Mouse (Mus musculus) olfactory bulb, adult 2 months (tissue): ENCODE data around the gene Lsm10. TPM values are rescaled to one million over a fixed set of nuclear protein-coding genes. Genes with fewer than 3 reads are reported as not detected.
A peak's percentile ranks its signal among the peaks of the same experiment; 100 is the strongest.

Experiments used
- H3K27ac ChIP-seq: fragments of 200-500 bp; 2 replicates; pipeline ENCODE4 v1.5.1; 2012; ENCODE audit warnings: low read depth, low read length; ENCODE audit not compliant: insufficient read depth
- H3K4me1 ChIP-seq: fragments of 200-500 bp; 2 replicates; pipeline ENCODE4 v1.6.1; 2012; ENCODE audit warnings: low read length; ENCODE audit not compliant: control insufficient read depth, insufficient read depth
- H3K4me3 ChIP-seq: fragments of 200-500 bp; 2 replicates; pipeline ENCODE4 v1.5.1; 2012; ENCODE audit warnings: mild to moderate bottlenecking, low read depth, low read length, moderate library complexity; ENCODE audit not compliant: insufficient read depth
- CTCF ChIP-seq: fragments of 200-500 bp; IDR thresholded peaks from 2 replicates; pipeline ENCODE4 v1.5.1; 2012; ENCODE audit warnings: low read depth, mild to moderate bottlenecking, low read length, moderate library complexity; ENCODE audit not compliant: insufficient read depth
- POLR2A ChIP-seq: fragments of 200-500 bp; IDR thresholded peaks from 2 replicates; pipeline ENCODE4 v1.6.1; 2012; ENCODE audit warnings: mild to moderate bottlenecking, low read depth, low read length, moderate library complexity; ENCODE audit not compliant: insufficient read depth
- WGBS: fragments of 180-500 bp; shearing (Covaris S2); methylation state at CpG from one replicate; pipeline ENCODE4 v1.1.7; 2018; 5-methylcytosine and 5-hydroxymethylcytosine counted together
- polyA plus RNA-seq: library from polyadenylated mRNA; stranded (reverse); fragments of >200 nt; gene quantifications from 2 replicates; pipeline ENCODE4 v1.2.4, GENCODE M21; 2012; ENCODE audit warnings: low replicate concordance; ENCODE audit not compliant: missing spikeins, insufficient read depth, insufficient read length

Gene Lsm10
- polyA plus RNA-seq, 1 experiment = not detected

DNA sequence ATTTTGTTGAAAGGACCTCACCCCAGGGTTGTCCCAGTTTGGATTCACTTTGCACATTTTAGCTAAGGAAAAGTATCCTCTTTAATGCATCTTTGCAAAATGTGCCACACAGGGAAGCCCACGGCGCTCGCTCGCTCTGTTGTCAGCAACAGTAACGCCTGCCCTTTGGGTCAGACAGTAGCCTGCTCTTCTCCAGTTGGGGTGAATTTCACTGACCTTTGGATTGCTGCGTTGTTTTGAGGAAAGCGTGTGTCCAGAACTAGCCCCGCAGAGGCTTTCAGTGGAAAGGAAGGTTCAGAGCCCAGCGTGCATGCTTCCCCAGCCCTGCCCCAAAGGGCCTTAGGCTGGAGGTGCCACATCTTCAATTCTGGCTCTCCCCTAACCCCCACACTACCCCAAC lies 19.0 kb downstream of the Lsm10 start:
- 88% methylated on average over 9 of the region's 9 CpGs for WGBS
- Histone ChIP-seq H3K4me3 (no peak overlapping the region), H3K27ac (no peak overlapping the region), H3K4me1 (peaks cover 39% of the 10 kb centered on the region)
- no peak for TF ChIP-seq POLR2A
- no peak for TF ChIP-seq CTCF

DNA sequence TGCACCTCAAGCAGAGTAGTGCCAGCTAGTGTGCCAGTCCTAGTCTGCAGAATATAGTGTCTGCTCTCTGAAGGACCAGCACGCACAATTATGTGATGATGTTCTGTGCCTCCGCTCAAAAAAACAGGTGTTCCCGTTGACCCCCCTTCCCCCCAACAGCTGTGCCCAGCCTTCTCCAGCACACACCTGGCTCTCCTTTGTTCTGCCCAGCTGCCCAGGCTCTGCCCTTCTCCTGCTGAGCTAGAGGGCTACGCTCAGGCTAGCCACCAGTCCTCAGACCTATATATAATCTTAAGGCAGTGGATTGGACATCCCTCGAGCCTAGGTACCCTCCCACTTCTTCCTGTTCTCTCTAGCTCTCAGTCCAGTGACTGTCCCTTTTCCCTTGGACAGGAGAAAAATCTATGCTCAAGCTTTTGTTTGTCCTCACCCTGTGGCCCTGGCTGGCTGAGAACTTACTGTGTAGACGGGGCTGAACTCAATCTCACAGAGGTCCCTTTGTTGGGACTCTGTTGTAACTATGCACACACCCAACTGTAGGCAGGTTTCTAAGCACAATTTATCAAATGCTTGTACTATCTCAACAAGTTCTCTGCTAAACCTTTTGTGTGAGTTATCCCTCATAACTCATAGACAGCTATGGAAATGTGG lies 19.6 kb downstream of the Lsm10 start:
- Histone ChIP-seq H3K4me1 (peaks cover 35% of the 10 kb centered on the region), H3K27ac (no peak overlapping the region), H3K4me3 (no peak overlapping the region)
- 67% methylated on average over 6 of the region's 6 CpGs for WGBS
- TF ChIP-seq CTCF (no peak), POLR2A (no peak)

DNA sequence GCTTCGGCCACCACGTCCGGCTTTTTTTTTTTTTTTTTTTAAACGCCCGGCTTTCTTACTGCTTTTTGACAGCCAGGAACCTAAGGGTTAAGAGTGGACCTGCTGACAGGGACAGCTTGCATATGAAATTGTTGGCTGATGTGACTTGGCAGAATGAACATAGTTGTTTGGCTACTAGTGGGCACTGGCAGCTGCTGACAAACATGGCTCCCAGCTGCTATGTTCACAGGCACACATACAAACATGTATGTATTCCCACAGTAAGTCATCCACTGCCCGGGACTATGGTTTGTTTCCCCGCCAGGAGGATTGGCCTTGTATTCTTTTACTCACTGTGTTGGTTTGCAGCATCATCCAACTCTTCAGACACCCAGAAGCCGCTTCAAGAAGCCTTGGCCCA lies 20.7 kb downstream of the Lsm10 start:
- Histone ChIP-seq H3K4me1 (peaks cover 32% of the 10 kb centered on the region), H3K4me3 (no peak overlapping the region), H3K27ac (no peak overlapping the region)
- TF ChIP-seq CTCF (no peak), POLR2A (no peak)
- WGBS = 78% methylated on average over 8 of the region's 8 CpGs

- peak overlapping the region; percentile 50; the same call in 1 of the 2 replicates for H3K27ac ChIP-seq
- TF ChIP-seq POLR2A (no peak), CTCF (no peak)
- H3K4me3 ChIP-seq = no peak overlapping the region
- WGBS = 30% methylated on average over 4 of the region's 4 CpGs
- H3K4me1 ChIP-seq = peaks cover 34% of the 10 kb centered on the region
Observed at GRCm38 (mm10) chr4:126118651-126119050, 22.2 kb downstream of the Lsm10 start.

- Histone ChIP-seq H3K4me3 (no peak overlapping the region), H3K27ac (0 out of 2 replicates have a peak overlapping the region, but pooled peaks have one; percentile 50), H3K4me1 (peaks cover 32% of the 10 kb centered on the region)
- TF ChIP-seq CTCF (no peak), POLR2A (no peak)
- 75% methylated on average over 1 of the region's 1 CpGs for WGBS
Observed at GRCm38 (mm10) chr4:126119051-126119450, 22.6 kb downstream of the Lsm10 start.

- Histone ChIP-seq H3K4me3 (no peak overlapping the region), H3K27ac (no peak overlapping the region), H3K4me1 (peaks cover 32% of the 10 kb centered on the region)
- no peak for TF ChIP-seq CTCF
- no peak for TF ChIP-seq POLR2A
- WGBS = 90% methylated on average over 5 of the region's 5 CpGs
Observed at GRCm38 (mm10) chr4:126120052-126120451, 23.6 kb downstream of the Lsm10 start.

DNA sequence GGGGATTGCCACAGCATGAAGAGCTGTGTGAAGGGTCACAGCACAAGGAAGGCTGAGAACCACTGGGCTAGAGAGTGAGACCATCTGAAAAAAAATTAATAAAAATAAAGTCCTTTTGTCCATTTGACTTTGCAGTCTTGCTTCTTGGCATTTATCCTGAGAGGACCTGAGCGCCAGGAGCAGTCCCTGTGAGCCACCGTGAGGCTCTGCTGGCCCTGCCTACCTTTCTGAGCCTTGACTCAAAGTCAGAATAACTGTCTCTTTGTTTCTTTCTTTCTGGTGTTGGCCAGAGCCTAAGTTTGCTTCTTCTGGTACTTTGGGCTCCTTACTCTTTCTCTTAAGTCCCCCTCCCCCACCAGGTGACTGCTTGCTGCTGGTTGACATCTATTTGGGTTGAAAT lies 24.1 kb downstream of the Lsm10 start:
- 85% methylated on average over 2 of the region's 2 CpGs for WGBS
- no peak overlapping the region for H3K4me3 ChIP-seq
- TF ChIP-seq POLR2A = no peak
- no peak for TF ChIP-seq CTCF
- H3K4me1 ChIP-seq = peaks cover 30% of the 10 kb centered on the region
- H3K27ac ChIP-seq = no peak overlapping the region

DNA sequence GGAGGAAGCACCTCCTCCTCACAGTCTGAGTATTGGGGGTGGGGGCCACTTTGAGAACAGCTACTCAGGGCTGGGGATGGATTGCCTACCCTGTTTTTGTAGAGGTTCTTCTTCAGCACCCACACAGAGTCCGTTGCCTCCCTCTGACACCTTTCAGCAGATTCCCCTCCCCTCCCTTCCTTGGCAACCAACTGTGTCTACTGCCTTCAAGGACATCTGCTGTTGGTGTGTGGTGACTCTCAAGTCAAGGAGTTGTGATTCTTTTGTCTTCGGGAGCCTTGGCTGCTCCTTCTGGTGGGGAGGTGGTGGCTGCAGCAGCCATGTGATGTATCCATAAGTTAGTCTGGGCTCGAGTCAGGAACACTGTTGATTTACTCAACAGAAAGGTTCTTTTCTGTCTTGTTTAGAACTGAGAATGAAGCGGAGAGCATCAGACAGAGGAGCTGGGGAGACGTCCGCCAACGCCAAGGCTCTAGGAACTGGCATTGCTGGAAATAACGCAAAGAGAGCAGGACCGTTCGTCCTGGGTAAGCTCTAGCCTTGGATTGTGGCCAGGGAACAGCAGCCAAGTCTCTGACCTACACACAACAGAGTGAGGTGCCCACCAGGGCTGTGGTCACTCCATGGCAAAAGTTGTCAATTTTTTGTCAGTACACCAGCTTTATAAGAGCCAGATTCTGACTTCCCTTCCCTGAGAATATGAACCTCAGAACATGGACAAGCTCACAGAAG lies 27.1 kb downstream of the Lsm10 start:
- peaks cover 17% of the 10 kb centered on the region for H3K4me1 ChIP-seq
- TF ChIP-seq POLR2A = no peak
- TF ChIP-seq CTCF = no peak
- WGBS = 35% methylated on average over 10 of the region's 10 CpGs
- peak overlapping the region; percentile 16; the same call in 1 of the 2 replicates for H3K27ac ChIP-seq
- no peak overlapping the region for H3K4me3 ChIP-seq

DNA sequence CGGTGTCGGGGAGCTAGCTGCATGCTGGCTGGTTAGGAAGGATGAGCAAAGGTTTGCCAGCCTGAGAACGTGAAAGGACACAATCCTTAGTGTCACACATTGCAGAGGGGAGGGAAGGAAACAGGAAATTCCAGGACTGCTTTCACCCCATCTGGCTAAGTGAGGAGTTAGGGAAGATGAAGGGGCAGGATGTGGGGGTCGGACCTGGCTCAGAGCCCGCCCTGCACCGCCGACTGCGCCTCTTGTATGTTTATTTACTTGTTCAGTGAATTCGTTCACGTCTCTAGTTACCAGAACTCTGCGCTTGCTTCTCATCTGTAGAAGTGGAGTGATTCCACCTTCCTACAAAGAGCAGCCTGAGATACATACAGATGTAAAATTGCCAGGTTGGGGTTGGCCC lies 34.1 kb downstream of the Lsm10 start:
- H3K4me3 ChIP-seq = no peak overlapping the region
- WGBS = 38% methylated on average over 11 of the region's 11 CpGs
- TF ChIP-seq CTCF = no peak
- TF ChIP-seq POLR2A = no peak
- peaks cover 52% of the 10 kb centered on the region for H3K4me1 ChIP-seq
- H3K27ac ChIP-seq = peak overlapping the region; percentile 25
